Mouse (Mus musculus) kidney, adult 18-20 months (tissue): ENCODE measurements around the gene Fcrla.

Experiments
- DNase-seq: peaks from one replicate; pipeline ENCODE4 v3.0.0; 2021

Gene Fcrla

DNA sequence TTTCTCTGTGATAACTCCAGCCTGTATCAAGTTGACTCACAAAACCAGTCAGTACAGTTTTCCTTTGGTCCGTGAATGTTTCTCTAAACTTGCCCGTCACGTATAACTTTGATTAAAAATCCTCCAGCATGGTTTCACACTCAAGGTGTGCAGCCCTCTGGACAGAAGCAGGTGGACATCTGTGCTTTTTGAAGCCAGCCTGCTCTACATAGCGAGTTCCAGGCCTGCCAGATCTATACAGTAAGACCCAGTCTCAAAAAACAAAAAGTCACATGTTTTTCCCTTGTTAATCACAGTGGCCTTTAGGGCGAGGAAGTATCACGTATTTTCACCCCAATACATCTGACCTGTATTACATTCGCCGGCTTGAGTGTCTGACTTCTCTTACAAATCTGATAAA, 43.0 kb downstream of the Fcrla start:
- no peak for DNase-seq

DNA sequence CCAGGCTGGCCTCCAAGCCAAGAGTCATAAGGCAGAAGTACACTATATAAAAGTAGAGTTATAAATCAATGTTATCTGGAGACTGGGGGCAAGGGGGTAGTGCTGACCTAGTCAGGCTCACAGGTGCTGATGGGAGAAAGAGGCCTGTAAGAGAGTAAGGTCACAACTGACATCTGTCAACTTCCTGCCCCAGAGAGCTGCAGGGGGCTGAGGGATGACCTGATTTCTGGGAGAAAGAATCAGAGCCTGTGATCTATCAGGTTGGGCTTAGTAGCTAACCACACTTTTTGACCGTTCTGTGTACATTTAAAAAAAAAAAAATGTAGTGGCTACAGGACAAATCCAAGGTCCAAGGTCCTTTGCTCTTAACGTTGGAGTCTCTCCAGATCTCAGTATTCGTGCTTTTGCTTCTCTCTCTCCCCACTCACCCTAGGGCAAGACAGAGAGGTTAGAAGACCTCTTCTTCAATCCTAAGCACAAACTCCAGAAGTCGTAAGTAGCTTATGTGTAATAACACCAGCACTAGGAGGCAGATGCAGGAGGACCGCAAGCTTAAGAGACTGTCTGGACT, 44.4 kb downstream of the Fcrla start:
- peak; percentile 19 for DNase-seq

DNA sequence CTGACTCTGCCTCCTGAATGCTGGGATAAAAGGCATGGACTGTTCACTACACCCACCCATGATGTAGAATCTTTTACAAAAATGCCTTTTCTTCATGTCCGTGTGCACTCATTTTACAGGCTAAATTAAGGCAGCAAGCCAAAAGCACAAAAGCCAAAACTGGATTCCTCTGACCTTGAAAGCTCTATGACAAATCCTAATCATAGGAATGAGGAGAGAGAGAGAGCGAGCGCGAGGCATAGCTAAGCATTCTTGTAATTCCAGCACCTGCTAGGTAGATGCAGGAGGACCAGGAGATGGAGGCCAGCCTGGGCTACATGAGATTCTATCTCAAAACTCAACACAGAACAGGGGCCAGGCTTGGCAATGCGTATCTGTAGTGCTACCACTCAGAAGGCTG, 50.5 kb downstream of the Fcrla start:
- no peak for DNase-seq

DNA sequence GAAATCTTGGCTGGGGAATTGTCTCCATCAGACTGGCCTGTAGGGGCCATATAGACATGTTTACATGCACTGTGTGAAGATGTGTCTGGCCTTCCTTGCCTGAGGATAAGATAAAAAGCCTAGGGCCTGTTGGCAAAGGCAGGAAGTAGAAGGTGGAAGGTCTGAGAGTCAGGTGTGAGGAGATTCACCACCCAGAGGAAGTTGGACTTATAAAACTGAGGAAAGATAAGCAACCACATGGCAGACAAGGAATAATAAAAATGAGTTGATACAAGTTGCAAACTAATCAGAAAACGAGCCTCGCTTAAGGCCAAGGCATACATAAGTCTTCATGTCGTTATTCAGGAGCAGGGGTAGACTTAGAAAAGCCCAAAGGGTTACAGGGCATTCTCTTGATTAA, 51.7 kb downstream of the Fcrla start:
- DNase-seq, result no peak

DNA sequence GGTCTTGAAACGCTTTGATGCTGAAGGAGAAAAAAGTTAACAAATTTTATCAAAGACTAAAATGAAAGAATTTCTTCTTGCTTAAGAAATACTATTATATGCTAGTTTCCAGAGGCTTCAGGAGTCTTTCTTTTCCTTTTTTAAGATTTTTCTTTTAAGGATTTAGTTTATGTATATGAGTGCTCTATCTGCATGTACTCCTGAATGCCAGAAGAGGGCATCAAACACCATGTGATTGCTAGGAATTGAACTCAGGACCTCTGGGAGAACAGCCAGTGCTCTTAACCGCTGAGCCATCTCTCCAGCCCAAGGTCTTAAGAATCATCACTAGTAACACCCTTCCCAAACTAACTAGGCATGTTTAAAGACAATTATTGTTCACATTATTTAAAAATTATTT, 55.4 kb downstream of the Fcrla start:
- no peak for DNase-seq

DNA sequence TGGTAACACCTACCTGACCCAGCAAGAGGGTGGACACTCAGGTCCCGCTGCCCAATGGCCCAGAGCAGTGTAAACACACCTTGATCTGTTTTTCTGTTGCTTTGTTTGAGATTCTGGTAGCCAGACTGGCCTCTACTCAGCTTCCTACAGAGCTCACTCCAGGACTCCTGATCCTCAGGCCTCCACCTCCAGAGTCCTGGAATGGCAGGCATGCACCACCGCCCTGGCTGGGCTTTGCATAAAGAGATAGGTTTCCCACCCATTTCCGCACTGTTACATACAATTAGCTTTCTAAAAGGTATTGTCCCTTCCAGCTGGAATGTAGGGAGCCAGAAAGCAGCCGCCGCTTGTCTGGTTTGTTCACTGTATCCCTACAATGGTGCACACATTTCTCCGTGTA, 56.0 kb downstream of the Fcrla start:
- no peak for DNase-seq

DNA sequence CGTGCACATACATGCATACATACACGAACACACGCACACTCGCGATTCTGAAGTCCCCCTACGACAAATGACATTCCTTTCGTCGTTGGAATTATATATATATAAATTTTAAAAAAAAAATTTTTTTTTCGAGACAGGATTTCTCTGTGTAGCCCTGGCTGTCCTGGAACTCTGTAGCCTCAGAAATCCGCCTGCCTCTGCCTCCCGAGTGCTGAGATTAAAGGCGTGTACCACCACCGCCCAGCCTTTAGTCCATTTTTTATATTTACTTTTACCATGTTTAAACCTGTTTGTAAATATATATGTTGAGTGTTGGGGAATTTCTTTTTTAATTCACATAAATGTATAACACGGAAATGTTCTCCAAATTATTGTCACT, 58.5 kb downstream of the Fcrla start:
- no peak for DNase-seq

DNA sequence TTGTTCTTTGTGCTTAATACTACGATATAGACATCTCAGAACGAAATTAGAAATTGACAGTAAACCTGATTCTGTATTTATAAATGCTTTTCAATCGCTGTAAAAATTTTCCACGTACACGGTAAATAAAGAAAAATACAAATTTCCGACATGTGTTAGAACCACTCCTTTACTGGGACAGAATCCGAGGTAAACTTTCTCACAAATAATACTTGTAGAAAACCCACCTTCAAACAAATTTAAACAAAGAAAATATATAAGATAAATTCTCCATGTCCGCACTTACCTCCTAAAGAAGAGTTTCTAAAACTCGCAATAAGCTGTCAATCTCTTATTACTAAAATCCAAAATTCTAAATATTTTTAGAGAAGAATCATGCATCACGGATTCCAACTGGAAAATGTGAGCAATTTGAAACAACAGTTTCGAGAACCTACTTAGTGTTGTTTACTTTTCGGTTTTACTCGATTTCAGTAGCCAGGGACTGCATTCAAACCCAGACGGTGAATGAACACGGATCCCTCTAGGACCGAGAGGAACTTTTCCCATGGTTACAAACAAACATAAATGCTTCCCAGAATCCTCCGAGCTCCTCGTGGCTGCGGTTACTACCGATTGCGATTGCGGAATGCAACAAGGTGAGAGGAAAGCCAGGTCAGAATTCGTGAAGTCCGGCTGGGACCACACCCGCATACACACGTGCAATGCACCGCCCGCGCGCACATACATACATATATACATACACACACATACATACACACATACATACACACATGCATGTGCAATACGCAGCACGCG, 59.1 kb downstream of the Fcrla start:
- peak; percentile 75 for DNase-seq

DNA sequence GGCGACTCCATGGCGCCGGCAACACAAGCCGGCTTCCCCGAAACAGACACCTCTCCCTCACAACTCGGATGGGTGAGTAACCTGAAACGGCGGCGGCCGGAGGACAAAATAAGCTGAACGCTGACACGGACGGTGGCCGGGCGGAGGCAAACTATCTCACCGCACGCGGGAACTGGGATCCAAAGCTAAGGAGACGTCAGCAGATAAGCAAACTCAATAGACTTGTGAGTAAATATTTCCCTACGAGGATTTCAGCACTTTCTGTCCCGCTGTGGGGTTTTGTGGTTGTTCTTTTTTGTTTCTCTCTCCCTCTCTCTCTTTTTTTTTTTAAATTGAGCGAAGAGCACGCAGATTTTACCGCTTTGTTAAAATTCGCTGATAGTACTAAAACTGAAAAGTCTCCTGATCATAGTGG, 59.7 kb downstream of the Fcrla start, which contains the start of gene Atf6:
Gene Atf6 (minus strand): TSS at position 81 of the 415 bp plus-strand sequence.
- DNase-seq, result peak; percentile 98
